Mouse (Mus musculus) ES-Bruce4 (cell line): ENCODE measurements around the gene Cdh26. TPM values are rescaled to one million over a fixed set of nuclear protein-coding genes. Genes with fewer than 3 reads are reported as not detected.

Source experiments
- H3K27ac ChIP-seq: 2 replicates; pipeline ENCODE4 v1.5.1; 2012; ENCODE audit warnings: low read length, inconsistent platforms; ENCODE audit not compliant: insufficient read depth
- H3K27me3 ChIP-seq: 2 replicates; pipeline ENCODE4 v1.6.1; 2012; ENCODE audit warnings: mild to moderate bottlenecking, low read length, inconsistent platforms; ENCODE audit not compliant: control insufficient read depth, poor library complexity, insufficient read depth, severe bottlenecking
- H3K36me3 ChIP-seq: 2 replicates; pipeline ENCODE4 v1.6.1; 2012; ENCODE audit warnings: inconsistent platforms, mild to moderate bottlenecking, low read length, moderate library complexity; ENCODE audit not compliant: control insufficient read depth, poor library complexity, insufficient read depth, severe bottlenecking
- H3K4me1 ChIP-seq: one replicate; pipeline ENCODE4 v1.8.1; 2011; ENCODE audit warnings: low read length; ENCODE audit not compliant: control insufficient read depth, insufficient read depth
- H3K4me3 ChIP-seq: 2 replicates; pipeline ENCODE4 v1.5.1; 2011; ENCODE audit warnings: low read depth, mild to moderate bottlenecking, low read length
- H3K9ac ChIP-seq: 2 replicates; pipeline ENCODE4 v1.6.1; 2012; ENCODE audit warnings: low read depth, mild to moderate bottlenecking, inconsistent platforms; ENCODE audit not compliant: poor library complexity, severe bottlenecking
- H3K9me3 ChIP-seq: replicated peaks from 2 replicates; pipeline ENCODE4 v1.6.1; 2012; ENCODE audit warnings: mild to moderate bottlenecking, low read length, inconsistent platforms; ENCODE audit not compliant: control insufficient read depth, poor library complexity, insufficient read depth, severe bottlenecking
- CTCF ChIP-seq: IDR thresholded peaks from one replicate; pipeline ENCODE4 v1.8.1; 2011; ENCODE audit warnings: low read depth, low read length
- EP300 ChIP-seq: IDR thresholded peaks from 2 replicates; pipeline ENCODE4 v1.6.1; 2011; ENCODE audit warnings: low read depth, low read length; ENCODE audit not compliant: insufficient read depth
- POLR2A ChIP-seq: IDR thresholded peaks from one replicate; pipeline ENCODE4 v1.8.1; 2011; ENCODE audit warnings: low read length; ENCODE audit not compliant: insufficient read depth
- polyA plus RNA-seq: library from polyadenylated mRNA; stranded (reverse); fragments of >200 nt; gene quantifications from 2 replicates; pipeline ENCODE4 v1.2.4, GENCODE M21; 2011; ENCODE audit warnings: low read depth; ENCODE audit not compliant: missing spikeins, insufficient read depth, insufficient read length

The Cdh26 gene
- not detected in 2 replicates for polyA plus RNA-seq

GRCm38 (mm10) chr2:178430231-178430630, at the start of gene Cdh26:
Gene Cdh26, plus strand, starts transcription at chr2:178430531.
- no peaks in the 10 kb centered on the region for H3K4me1 ChIP-seq
- no peak for TF ChIP-seq EP300
- TF ChIP-seq CTCF, result no peak
- TF ChIP-seq POLR2A, result no peak
- H3K4me3 ChIP-seq, result no peak within 1 kb of the TSS
- 0 out of 2 replicates have a peak, but pooled peaks cover 1% of the 10 kb centered on the region for H3K27me3 ChIP-seq
- no peaks in the 10 kb centered on the region for H3K36me3 ChIP-seq
- no peak within 1 kb of the TSS for H3K27ac ChIP-seq
- no peaks in the 10 kb centered on the region for H3K9me3 ChIP-seq
- no peak within 1 kb of the TSS for H3K9ac ChIP-seq

GRCm38 (mm10) chr2:178407053-178407815, 23.1 kb upstream of the Cdh26 start, which contains the start of gene Sycp2:
Gene Sycp2, minus strand, starts transcription at chr2:178407685.
- Histone ChIP-seq H3K4me3 (peak within 1 kb of the TSS; percentile 31; the same call in 1 of the 2 replicates), H3K27me3 (no peaks in the 10 kb centered on the region), H3K9ac (no peak within 1 kb of the TSS), H3K27ac (no peak within 1 kb of the TSS), H3K9me3 (no peaks in the 10 kb centered on the region), H3K4me1 (no peaks in the 10 kb centered on the region), H3K36me3 (no peaks in the 10 kb centered on the region)
- TF ChIP-seq CTCF (peak; percentile 83), POLR2A (no peak)

GRCm38 (mm10) chr2:178409024-178409423, 21.3 kb upstream of the Cdh26 start:
- no peaks in the 10 kb centered on the region for H3K9me3 ChIP-seq
- no peaks in the 10 kb centered on the region for H3K27me3 ChIP-seq
- H3K9ac ChIP-seq, result no peak overlapping the region
- H3K27ac ChIP-seq, result no peak overlapping the region
- TF ChIP-seq POLR2A (no peak), EP300 (no peak), CTCF (no peak)
- H3K36me3 ChIP-seq, result no peaks in the 10 kb centered on the region
- no peak overlapping the region for H3K4me3 ChIP-seq
- no peaks in the 10 kb centered on the region for H3K4me1 ChIP-seq

- TF ChIP-seq EP300, result no peak
- TF ChIP-seq POLR2A, result no peak
- no peak for TF ChIP-seq CTCF
- H3K36me3 ChIP-seq, result no peaks in the 10 kb centered on the region
- H3K9ac ChIP-seq, result no peak overlapping the region
- no peak overlapping the region for H3K4me3 ChIP-seq
- peaks cover 1% of the 10 kb centered on the region; the same call in 1 of the 2 replicates for H3K27me3 ChIP-seq
- H3K9me3 ChIP-seq, result no peaks in the 10 kb centered on the region
- no peaks in the 10 kb centered on the region for H3K4me1 ChIP-seq
- no peak overlapping the region for H3K27ac ChIP-seq
These were observed 20.0 kb upstream of the Cdh26 start for GRCm38 (mm10) chr2:178410286-178410685.

- Histone ChIP-seq H3K4me1 (no peaks in the 10 kb centered on the region), H3K9me3 (no peaks in the 10 kb centered on the region), H3K9ac (no peak overlapping the region), H3K36me3 (no peaks in the 10 kb centered on the region), H3K4me3 (no peak overlapping the region), H3K27ac (no peak overlapping the region), H3K27me3 (peaks cover 1% of the 10 kb centered on the region)
- TF ChIP-seq CTCF, result no peak
- TF ChIP-seq EP300, result no peak
- no peak for TF ChIP-seq POLR2A
These were observed 17.7 kb upstream of the Cdh26 start for GRCm38 (mm10) chr2:178412598-178412997.

GRCm38 (mm10) chr2:178413081-178413480, 17.2 kb upstream of the Cdh26 start:
- TF ChIP-seq CTCF (no peak), EP300 (no peak), POLR2A (no peak)

More at GRCm38 (mm10) chr2:178413081-178413480, 17.2 kb upstream of the Cdh26 start:
- no peak overlapping the region for H3K9ac ChIP-seq
- H3K4me3 ChIP-seq, result no peak overlapping the region
- H3K27ac ChIP-seq, result no peak overlapping the region
- no peaks in the 10 kb centered on the region for H3K4me1 ChIP-seq
- H3K36me3 ChIP-seq, result no peaks in the 10 kb centered on the region
- H3K9me3 ChIP-seq, result no peaks in the 10 kb centered on the region
- peaks cover 1% of the 10 kb centered on the region for H3K27me3 ChIP-seq
